Mouse (Mus musculus) naive thymus-derived CD4-positive, alpha-beta T cell, adult 2 months (primary cell): ENCODE results near the gene Col13a1.

Experiments used
- DNase-seq: peaks from one replicate; pipeline ENCODE4 v3.0.0-alpha.2; 2011; ENCODE audit warnings: low read depth

Col13a1 gene

DNA sequence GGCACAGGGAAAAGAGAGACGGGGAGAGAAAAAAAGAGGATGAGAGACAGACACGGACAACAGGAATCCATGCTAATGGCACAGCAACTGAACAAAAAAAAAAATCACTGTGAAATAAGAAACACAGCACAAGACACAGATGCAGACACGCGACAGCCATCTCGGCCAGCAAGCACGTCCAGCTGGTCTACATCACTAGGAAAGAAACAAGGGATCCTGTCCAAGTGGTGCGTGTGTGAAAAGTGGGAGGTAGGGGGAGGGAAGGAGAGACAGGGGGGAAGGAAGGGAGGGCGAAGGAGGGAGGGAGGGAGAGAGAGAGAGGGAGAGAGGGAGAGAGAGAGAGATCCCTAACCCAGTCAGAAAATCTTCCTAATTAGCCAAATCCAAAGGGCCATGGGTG lies 73.6 kb downstream of the Col13a1 start:
- DNase-seq: no peak

DNA sequence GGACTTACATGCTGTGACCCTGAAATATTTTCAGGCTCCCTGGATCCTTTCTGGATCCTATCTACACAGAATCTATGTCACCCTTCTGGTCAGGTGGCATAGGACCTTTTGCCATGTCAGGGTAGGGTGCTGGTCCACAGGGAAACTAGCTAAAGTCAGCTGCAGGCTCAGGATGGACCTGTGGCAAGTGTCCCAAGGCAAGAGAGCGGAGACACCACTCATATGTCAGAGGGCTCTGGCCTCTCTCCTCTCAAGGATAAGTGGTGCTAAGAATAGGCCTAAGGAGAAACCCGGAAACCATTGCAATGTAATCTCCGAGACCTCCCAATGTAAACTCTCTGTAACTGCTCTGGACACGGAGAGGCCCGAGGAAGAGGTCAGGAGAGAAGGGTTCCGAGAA lies 80.8 kb downstream of the Col13a1 start:
- no peak for DNase-seq

DNA sequence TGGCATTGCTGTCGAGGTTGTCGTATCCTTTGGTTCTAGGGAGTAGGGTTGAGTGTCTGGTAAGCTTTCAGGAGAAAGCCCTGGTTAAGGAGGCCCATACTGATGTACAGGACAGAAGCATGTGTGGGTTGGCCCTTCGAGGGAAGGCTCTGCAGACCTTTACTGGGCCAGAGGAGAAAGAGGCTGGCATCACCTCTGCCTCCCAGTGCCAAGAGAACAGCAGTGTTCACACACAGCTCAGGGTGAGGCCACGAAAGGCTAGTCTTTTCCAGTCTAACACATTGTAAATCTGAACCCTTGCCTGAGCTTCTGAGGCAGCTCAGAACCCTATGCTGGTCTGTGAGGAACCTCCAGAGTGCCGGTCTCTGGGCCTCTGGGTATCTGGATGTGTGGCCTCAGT lies 84.3 kb downstream of the Col13a1 start:
- no peak for DNase-seq

GRCm38 (mm10) chr10:61891138-61891537 lies 87.8 kb downstream of the Col13a1 start:
- DNase-seq: no peak

- no peak for DNase-seq
Measured at GRCm38 (mm10) chr10:61890294-61890693, 88.6 kb downstream of the Col13a1 start.

- no peak for DNase-seq
Measured at GRCm38 (mm10) chr10:61879427-61879826, 99.5 kb downstream of the Col13a1 start.

GRCm38 (mm10) chr10:61877787-61878186 lies 101.1 kb downstream of the Col13a1 start:
- DNase-seq: peak; percentile 20

DNA sequence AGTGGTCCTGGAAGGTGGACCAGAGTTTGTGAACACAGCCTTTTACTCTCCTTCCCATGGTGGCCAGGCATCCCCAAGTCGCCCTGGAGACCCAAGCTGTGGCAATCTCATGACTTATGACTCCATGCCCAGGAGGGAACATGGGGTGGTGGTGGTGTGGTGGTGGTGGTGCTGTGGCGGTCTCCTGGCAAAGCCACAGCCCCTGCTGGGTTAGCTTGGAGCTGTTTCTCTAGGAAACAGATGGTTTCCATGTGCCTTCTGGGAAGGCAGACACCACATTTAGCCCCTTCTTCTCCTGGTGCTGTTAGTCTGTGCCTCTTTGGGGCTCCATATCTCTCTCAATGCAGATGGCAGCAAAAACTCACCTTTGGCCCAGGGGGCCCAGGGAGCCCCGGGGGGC lies 109.1 kb downstream of the Col13a1 start:
- DNase-seq: no peak

- DNase-seq: no peak
Measured at GRCm38 (mm10) chr10:61866045-61866580, 112.8 kb downstream of the Col13a1 start.

- no peak for DNase-seq
Measured at GRCm38 (mm10) chr10:61859451-61859850, 119.5 kb downstream of the Col13a1 start.

DNA sequence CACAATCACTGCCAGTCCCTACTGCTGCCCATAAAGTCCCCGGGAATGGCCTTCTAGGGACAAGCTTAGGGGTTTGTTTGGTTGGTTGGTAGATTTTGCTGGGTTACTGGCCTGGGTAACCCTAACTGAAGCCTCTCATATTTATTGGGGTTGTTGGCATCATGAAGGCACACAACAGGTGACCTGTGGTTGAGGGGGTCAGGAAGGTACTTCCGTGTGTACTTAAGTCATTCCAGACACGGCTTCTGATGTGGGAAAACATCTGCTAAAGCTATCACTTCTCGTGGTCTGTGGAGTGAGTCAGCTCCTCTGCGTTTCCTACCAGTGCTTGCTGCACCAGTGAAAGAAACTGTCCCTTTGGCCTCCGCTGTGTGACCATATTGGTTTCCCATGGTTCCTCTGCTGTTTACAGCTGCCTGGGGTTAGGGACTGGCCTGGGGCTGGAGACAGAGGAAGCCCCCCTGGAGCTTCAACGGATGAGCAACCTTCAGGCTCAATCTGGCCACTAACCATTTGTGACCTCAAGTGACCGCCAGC lies 123.7 kb downstream of the Col13a1 start:
- DNase-seq: no peak

GRCm38 (mm10) chr10:61852824-61853223 lies 126.1 kb downstream of the Col13a1 start:
- no peak for DNase-seq

GRCm38 (mm10) chr10:61848553-61848952 lies 130.4 kb downstream of the Col13a1 start:
- DNase-seq: no peak

GRCm38 (mm10) chr10:61845476-61845875 lies 133.4 kb downstream of the Col13a1 start:
- DNase-seq: no peak

DNA sequence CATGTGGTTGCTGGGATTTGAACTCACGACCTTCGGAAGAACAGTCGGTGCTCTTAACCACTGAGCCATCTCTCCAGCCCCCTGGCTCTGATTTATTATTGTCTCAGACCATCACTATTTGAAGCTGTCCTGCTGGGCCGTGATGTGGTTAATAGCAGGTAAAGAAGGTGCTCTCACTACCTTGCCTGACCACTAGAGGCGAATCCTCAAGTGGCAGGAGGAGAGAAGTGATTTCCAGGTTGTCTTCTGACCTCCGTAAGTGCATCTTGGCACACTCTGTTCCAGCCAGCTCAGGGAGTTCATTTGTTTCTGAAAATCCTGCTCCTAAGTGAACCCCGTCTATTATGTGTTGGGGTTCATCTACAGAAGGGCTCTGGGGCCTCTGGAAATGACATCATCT lies 134.4 kb downstream of the Col13a1 start:
- no peak for DNase-seq

GRCm38 (mm10) chr10:61842261-61842660 lies 136.6 kb downstream of the Col13a1 start:
- no peak for DNase-seq

GRCm38 (mm10) chr10:61839326-61839725 lies 139.6 kb downstream of the Col13a1 start:
- no peak for DNase-seq

GRCm38 (mm10) chr10:61838769-61839168 lies 140.1 kb downstream of the Col13a1 start:
- DNase-seq: peak; percentile 45

- DNase-seq: no peak
Measured at GRCm38 (mm10) chr10:61837286-61837685, 141.6 kb downstream of the Col13a1 start.

- DNase-seq: no peak
Measured at GRCm38 (mm10) chr10:61834288-61834687, 144.6 kb downstream of the Col13a1 start.

GRCm38 (mm10) chr10:61832713-61833112 lies 146.2 kb downstream of the Col13a1 start:
- no peak for DNase-seq

GRCm38 (mm10) chr10:61831741-61832140 lies 147.2 kb downstream of the Col13a1 start:
- no peak for DNase-seq

GRCm38 (mm10) chr10:61831251-61831650 lies 147.7 kb downstream of the Col13a1 start:
- no peak for DNase-seq

GRCm38 (mm10) chr10:61830817-61831216 lies 148.1 kb downstream of the Col13a1 start:
- no peak for DNase-seq
